ENCODE assay signal across 23 mouse cellular contexts in genomic region chr8:51428851-51429250, GRCm38 (mm10).
DNase-seq lines count a peak whose midpoint lies in the region; ATAC-seq lines count a peak whose summit lies in the region.
"Had no signal": no experiment of that assay in that cellular context is flagged by ENCODE, and none has a peak within 500 bp of the region (broad histone marks: within the 10 kb centered on the region; RNA-seq: fewer than 3 reads in every experiment).

No protein-coding gene starts in this region.

- no peaks in the 10 kb centered on the region for H3K4me1 ChIP-seq in forebrain, embryonic 12.5 days
- no peaks in the 10 kb centered on the region for H3K4me1 ChIP-seq in forebrain, embryonic 11.5 days (replicated peaks; ENCODE audit: control insufficient read depth, insufficient read depth, low read length)
- no peaks in the 10 kb centered on the region for H3K4me1 ChIP-seq in hindbrain, embryonic 16.5 days (ENCODE audit: control insufficient read depth, insufficient read depth, low read depth, low read length)
- H3K4me1 ChIP-seq in hindbrain, embryonic 14.5 days (replicated peaks; ENCODE audit: control insufficient read depth, insufficient read depth, low read length): no peaks in the 10 kb centered on the region

- no peaks in the 10 kb centered on the region for H3K27me3 ChIP-seq in forebrain, embryonic 12.5 days
- H3K27me3 ChIP-seq in forebrain, embryonic 11.5 days (ENCODE audit: control insufficient read depth, insufficient read depth, low read length): no peaks in the 10 kb centered on the region
- H3K27me3 ChIP-seq in hindbrain, embryonic 16.5 days (replicated peaks; ENCODE audit: control insufficient read depth, insufficient read depth, low read length): no peaks in the 10 kb centered on the region
- no peaks in the 10 kb centered on the region for H3K27me3 ChIP-seq in hindbrain, embryonic 14.5 days (ENCODE audit: control insufficient read depth, insufficient read depth, low read length)
- H3K27me3 ChIP-seq: CH12.LX, Patski had no signal

- 0 out of 2 replicates have a peak, but pooled peaks have one; percentile 11 for ATAC-seq in forebrain, embryonic 12.5 days (ENCODE audit: low FRiP score)
- ATAC-seq in forebrain, embryonic 11.5 days (replicated peaks; ENCODE audit: low FRiP score): no peak
- peak; percentile 30; the same call in 1 of the 2 replicates for ATAC-seq in hindbrain, embryonic 16.5 days
- no peak for ATAC-seq in hindbrain, embryonic 14.5 days (ENCODE audit: low FRiP score)
- ATAC-seq: activated CD4-positive, CD25-positive, alpha-beta regulatory T cell, adult 4 months; CD4-positive, CD25-positive, alpha-beta regulatory T cell, adult 4 months; Patski had no signal

- no peaks in the 10 kb centered on the region for H3K36me3 ChIP-seq in forebrain, embryonic 12.5 days (replicated peaks)
- H3K36me3 ChIP-seq in forebrain, embryonic 11.5 days (ENCODE audit: control insufficient read depth, insufficient read depth, low read length): no peaks in the 10 kb centered on the region
- no peaks in the 10 kb centered on the region for H3K36me3 ChIP-seq in hindbrain, embryonic 16.5 days (ENCODE audit: control insufficient read depth, insufficient read depth, low read length)
- no peaks in the 10 kb centered on the region for H3K36me3 ChIP-seq in hindbrain, embryonic 14.5 days (replicated peaks; ENCODE audit: control insufficient read depth, insufficient read depth)
- H3K36me3 ChIP-seq: G1E had no signal

- H3K4me3 ChIP-seq in forebrain, embryonic 12.5 days (replicated peaks): no peak overlapping the region
- no peak overlapping the region for H3K4me3 ChIP-seq in forebrain, embryonic 11.5 days (ENCODE audit: low read depth, low read length)
- H3K4me3 ChIP-seq in hindbrain, embryonic 16.5 days (ENCODE audit: low read length): no peak overlapping the region
- no peak overlapping the region for H3K4me3 ChIP-seq in hindbrain, embryonic 14.5 days (replicated peaks; ENCODE audit: low read length)

- 61% methylated on average over 3 of the region's 3 CpGs for WGBS in forebrain, embryonic 12.5 days
- 76% methylated on average over 3 of the region's 3 CpGs for WGBS in forebrain, embryonic 11.5 days
- WGBS in hindbrain, embryonic 16.5 days: 75% methylated on average over 3 of the region's 3 CpGs
- WGBS in hindbrain, embryonic 14.5 days: 80% methylated on average over 3 of the region's 3 CpGs

- no peak overlapping the region for H3K9ac ChIP-seq in forebrain, embryonic 12.5 days
- H3K9ac ChIP-seq in forebrain, embryonic 11.5 days (ENCODE audit: low read length): no peak overlapping the region
- no peak overlapping the region for H3K9ac ChIP-seq in hindbrain, embryonic 16.5 days (ENCODE audit: low read depth, low read length)
- no peak overlapping the region for H3K9ac ChIP-seq in hindbrain, embryonic 14.5 days

- DNase-seq in forebrain, embryonic 11.5 days (ENCODE audit: low spot score): no peak
- DNase-seq in hindbrain, embryonic 14.5 days (ENCODE audit: low spot score): no peak
- DNase-seq in retina, embryonic 14.5 days (ENCODE audit: low spot score): peak; percentile 74
- DNase-seq in retina, postnatal 1 day: peak; percentile 59
- DNase-seq in MN1 (ENCODE audit: low spot score): no peak
- no peak for DNase-seq in frontal cortex, adult 2 months (ENCODE audit: extremely low spot score in 1 of 2, low spot score in 1 of 2)
- DNase-seq: adrenal gland, adult 2 months; adrenal gland, adult 8-10 months; adrenal gland, postnatal 10 days; adrenal gland, postnatal 14 days; adrenal gland, postnatal 25 days; adrenal gland, postnatal 36 days; B cell, adult 2 months; cerebellum, adult 11 months; cerebellum, adult 11-12 months; cerebellum, adult 18-20 months had no signal

- no peak overlapping the region for H3K27ac ChIP-seq in forebrain, embryonic 12.5 days
- no peak overlapping the region for H3K27ac ChIP-seq in forebrain, embryonic 11.5 days (ENCODE audit: low read depth, low read length)
- H3K27ac ChIP-seq in hindbrain, embryonic 16.5 days (ENCODE audit: low read depth, low read length): no peak overlapping the region
- H3K27ac ChIP-seq in hindbrain, embryonic 14.5 days: no peak overlapping the region

- H3K4me2 ChIP-seq in forebrain, embryonic 12.5 days: no peak overlapping the region
- H3K4me2 ChIP-seq in forebrain, embryonic 11.5 days (ENCODE audit: low read depth, low read length, severe bottlenecking): no peak overlapping the region
- H3K4me2 ChIP-seq in hindbrain, embryonic 16.5 days (ENCODE audit: low read length): no peak overlapping the region
- no peak overlapping the region for H3K4me2 ChIP-seq in hindbrain, embryonic 14.5 days (replicated peaks)

- H3K9me3 ChIP-seq in forebrain, embryonic 12.5 days: no peaks in the 10 kb centered on the region
- no peaks in the 10 kb centered on the region for H3K9me3 ChIP-seq in forebrain, embryonic 11.5 days (ENCODE audit: control insufficient read depth, low read length)
- H3K9me3 ChIP-seq in hindbrain, embryonic 16.5 days (ENCODE audit: control insufficient read depth, low read length): no peaks in the 10 kb centered on the region
- H3K9me3 ChIP-seq in hindbrain, embryonic 14.5 days (ENCODE audit: control insufficient read depth, low read length): no peaks in the 10 kb centered on the region

Comparison
In these comparisons a context has a peak if more than half of its experiments do, and no peak if none do; other contexts are left out.
1. ATAC-seq: peak in forebrain, embryonic 12.5 days (single experiment) and hindbrain, embryonic 16.5 days (single experiment); none in forebrain, embryonic 11.5 days (single experiment) and hindbrain, embryonic 14.5 days (single experiment).
2. DNase-seq: peak in retina, embryonic 14.5 days (single experiment) and retina, postnatal 1 day (single experiment); none in forebrain, embryonic 11.5 days (single experiment), hindbrain, embryonic 14.5 days (single experiment), MN1 (single experiment) and frontal cortex, adult 2 months (0 of 2).